ENCODE assay signal across 20 mouse cellular contexts in genomic region chr14:85835494-85835893, GRCm38 (mm10).
"Had no signal": no experiment of that assay in that cellular context is flagged by ENCODE, and none has a peak within 500 bp of the region (broad histone marks: within the 10 kb centered on the region; RNA-seq: fewer than 3 reads in every experiment).

No protein-coding gene starts in this region.

- H3K9me3 ChIP-seq: lung, embryonic 15.5 days; midbrain, embryonic 10.5 days; midbrain, embryonic 12.5 days; neural tube, embryonic 13.5 days; neural tube, embryonic 15.5 days had no signal

- H3K4me3 ChIP-seq: lung, embryonic 15.5 days; midbrain, embryonic 10.5 days; midbrain, embryonic 12.5 days; myocyte; neural tube, embryonic 13.5 days; neural tube, embryonic 15.5 days had no signal

- H3K36me3 ChIP-seq: lung, embryonic 15.5 days; midbrain, embryonic 10.5 days; midbrain, embryonic 12.5 days; neural tube, embryonic 13.5 days; neural tube, embryonic 15.5 days had no signal

- H3K4me1 ChIP-seq: lung, embryonic 15.5 days; midbrain, embryonic 10.5 days; midbrain, embryonic 12.5 days; neural tube, embryonic 13.5 days; neural tube, embryonic 15.5 days had no signal

- H3K9ac ChIP-seq: lung, embryonic 15.5 days; midbrain, embryonic 12.5 days; neural tube, embryonic 13.5 days; neural tube, embryonic 15.5 days had no signal

- H3K27ac ChIP-seq: lung, embryonic 15.5 days; midbrain, embryonic 10.5 days; midbrain, embryonic 12.5 days; neural tube, embryonic 13.5 days; neural tube, embryonic 15.5 days had no signal

- DNase-seq: lung, adult 18-20 months; lung, postnatal 14 days; lung, postnatal 4 days; midbrain, embryonic 14.5 days; retina, postnatal 1 day; right cerebral cortex, adult 18-20 months; right cerebral cortex, postnatal 25 days; right cerebral cortex, postnatal 4 days; spleen, adult 18-20 months; thymus, adult 18-20 months; thymus, postnatal 14 days; thymus, postnatal 36 days had no signal

- ATAC-seq: lung, postnatal 0 days; midbrain, embryonic 16.5 days had no signal

- H3K27me3 ChIP-seq: lung, embryonic 15.5 days; midbrain, embryonic 12.5 days; neural tube, embryonic 13.5 days; neural tube, embryonic 15.5 days had no signal

- H3K4me2 ChIP-seq: lung, embryonic 15.5 days; midbrain, embryonic 12.5 days; neural tube, embryonic 13.5 days; neural tube, embryonic 15.5 days had no signal
